Mouse (Mus musculus) duodenum, adult 2 months (tissue): ENCODE measurements around the gene Tmc1. TPM values are rescaled to one million over a fixed set of nuclear protein-coding genes. Genes with fewer than 3 reads are reported as not detected.

Experiments used
- polyA plus RNA-seq: library from polyadenylated mRNA; depleted of rRNA; stranded (reverse); fragments of >200 nt; gene quantifications from 2 replicates; pipeline ENCODE4 v1.2.3, GENCODE M21; 2012; ENCODE audit warnings: low replicate concordance; rRNA removed

Tmc1 gene
- polyA plus RNA-seq = not detected in 2 replicates

DNA sequence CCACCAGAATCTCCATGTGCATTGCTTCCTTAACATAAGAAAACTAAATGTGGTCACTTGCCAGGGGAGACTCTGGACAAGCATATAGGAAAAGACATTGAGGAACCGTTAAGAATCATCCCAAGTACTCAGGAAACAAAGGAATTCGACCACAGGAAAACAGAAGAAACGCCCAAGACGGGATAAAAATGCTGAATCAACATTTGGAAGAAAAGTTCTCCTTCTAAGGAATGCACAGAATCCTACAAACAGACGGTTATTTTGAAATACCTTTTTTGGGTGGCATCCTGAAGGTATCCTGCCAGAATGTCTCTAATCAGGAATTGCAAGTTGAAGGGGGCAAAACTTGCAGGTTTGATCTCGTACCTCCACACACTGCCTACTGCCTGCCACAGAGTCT is at the start of gene Tmc1:
Gene Tmc1, minus strand, starts transcription at position 329 of the 400 bp plus-strand sequence.

Other genes starting within 250 kb of the Tmc1 start
- 2.1 and 3.5 TPM in 2 replicates for gene Aldh1a7, start 226.6 kb downstream of the Tmc1 start, polyA plus RNA-seq